Mouse (Mus musculus) olfactory bulb, adult 2 months (tissue): ENCODE results near the gene Syk.

ENCODE experiments used
- CTCF ChIP-seq: fragments of 200-500 bp; IDR thresholded peaks from 2 replicates; pipeline ENCODE4 v1.5.1; 2012; ENCODE audit warnings: low read depth, mild to moderate bottlenecking, low read length, moderate library complexity; ENCODE audit not compliant: insufficient read depth
- POLR2A ChIP-seq: fragments of 200-500 bp; IDR thresholded peaks from 2 replicates; pipeline ENCODE4 v1.6.1; 2012; ENCODE audit warnings: mild to moderate bottlenecking, low read depth, low read length, moderate library complexity; ENCODE audit not compliant: insufficient read depth

DNA sequence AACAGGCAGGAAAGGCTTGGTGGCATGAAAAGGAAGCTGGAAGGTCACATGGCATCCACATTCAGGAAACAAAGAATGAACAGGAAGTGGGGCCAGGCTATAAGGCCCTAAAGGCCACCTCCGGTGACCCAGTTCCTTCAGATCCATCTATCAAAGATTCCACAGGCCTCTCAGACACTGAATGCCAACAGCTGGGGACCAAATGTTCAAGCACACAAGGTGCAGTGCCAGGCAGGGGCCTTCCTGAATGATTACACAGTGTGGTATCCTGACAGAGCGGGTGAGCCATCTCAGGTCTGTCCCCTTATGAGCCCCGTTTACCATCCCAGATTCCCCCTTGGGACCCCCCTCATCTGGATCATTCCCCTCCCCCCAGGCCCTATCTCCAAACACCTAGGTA is 63.6 kb downstream of the Syk start:
- TF ChIP-seq CTCF (no peak), POLR2A (no peak)
